Mouse (Mus musculus) 416B (cell line): Measurements from ENCODE around the gene Dclk1.
A peak's percentile ranks its signal among the peaks of the same experiment; 100 is the strongest.

Source experiments
- DNase-seq: peaks from one replicate; pipeline ENCODE4 v3.0.0; 2011; ENCODE audit warnings: low read depth

Gene Dclk1

DNA sequence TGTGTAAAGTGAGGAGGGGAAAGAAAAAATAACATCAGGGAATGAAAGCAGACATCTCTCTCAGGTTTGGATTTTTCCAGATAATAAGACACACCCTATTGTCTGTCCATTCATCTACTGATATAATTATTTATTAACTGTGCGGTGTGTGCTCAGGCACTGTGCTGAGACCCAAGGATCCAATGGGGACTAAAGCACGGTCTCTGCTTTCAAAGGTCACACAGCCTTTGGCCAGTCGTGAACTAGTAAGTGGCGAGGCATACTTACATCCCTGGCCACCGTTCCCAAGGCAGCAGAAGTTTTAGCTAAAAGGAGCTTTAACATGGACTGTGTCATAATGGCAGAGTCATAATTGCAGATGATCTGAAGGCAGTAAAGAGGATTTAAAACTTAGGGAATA lies 273.8 kb downstream of the Dclk1 start:
- no peak for DNase-seq

GRCm38 (mm10) chr3:55517454-55518014 lies 275.4 kb downstream of the Dclk1 start:
- peak; percentile 46 for DNase-seq

GRCm38 (mm10) chr3:55520240-55521180 lies 278.3 kb downstream of the Dclk1 start:
- peak; percentile 71 for DNase-seq

DNA sequence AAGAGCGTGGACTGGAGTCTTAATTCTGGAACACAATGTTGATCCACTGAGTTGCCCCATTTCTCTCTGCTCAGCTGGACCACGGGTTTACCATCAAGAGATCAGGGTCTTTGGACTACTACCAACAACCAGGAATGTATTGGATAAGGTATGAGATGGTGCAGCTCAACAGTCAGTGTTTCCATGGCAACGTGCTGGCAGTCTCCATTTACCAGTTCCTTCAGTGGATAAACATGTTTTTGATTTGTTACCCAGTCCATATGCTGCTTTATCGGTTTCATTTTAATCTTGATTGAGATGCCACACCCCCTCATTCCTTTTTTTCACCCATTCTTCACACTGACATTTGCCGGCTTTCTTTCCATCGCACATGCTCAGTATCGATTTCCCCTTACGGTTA lies 279.6 kb downstream of the Dclk1 start:
- no peak for DNase-seq

DNA sequence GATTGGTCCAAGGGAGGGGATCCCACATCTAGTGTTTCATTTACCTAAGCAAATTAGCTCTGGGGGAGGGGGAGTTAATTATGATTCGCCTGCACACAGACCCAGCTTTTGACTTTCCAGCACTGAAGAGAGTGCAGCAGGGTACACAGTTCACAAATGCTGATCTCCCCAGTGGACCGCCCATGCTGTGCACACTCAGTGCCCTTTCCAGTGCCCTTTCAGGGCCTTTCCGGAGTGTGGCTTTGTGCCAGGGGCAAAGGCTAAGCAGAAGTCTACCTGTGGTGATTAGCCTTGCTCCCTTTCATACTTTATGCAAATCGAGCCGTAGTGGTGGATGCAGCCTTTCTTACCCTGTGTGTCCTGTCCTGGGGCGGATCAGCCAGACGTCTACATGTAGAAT lies 281.1 kb downstream of the Dclk1 start:
- no peak for DNase-seq

- DNase-seq = no peak
Observed at GRCm38 (mm10) chr3:55523735-55524477, 281.7 kb downstream of the Dclk1 start.

GRCm38 (mm10) chr3:55524491-55525195 lies 282.5 kb downstream of the Dclk1 start:
- no peak for DNase-seq

- DNase-seq = no peak
Observed at GRCm38 (mm10) chr3:55526470-55526869, 284.3 kb downstream of the Dclk1 start.

GRCm38 (mm10) chr3:55527566-55527965 lies 285.4 kb downstream of the Dclk1 start:
- DNase-seq = no peak

DNA sequence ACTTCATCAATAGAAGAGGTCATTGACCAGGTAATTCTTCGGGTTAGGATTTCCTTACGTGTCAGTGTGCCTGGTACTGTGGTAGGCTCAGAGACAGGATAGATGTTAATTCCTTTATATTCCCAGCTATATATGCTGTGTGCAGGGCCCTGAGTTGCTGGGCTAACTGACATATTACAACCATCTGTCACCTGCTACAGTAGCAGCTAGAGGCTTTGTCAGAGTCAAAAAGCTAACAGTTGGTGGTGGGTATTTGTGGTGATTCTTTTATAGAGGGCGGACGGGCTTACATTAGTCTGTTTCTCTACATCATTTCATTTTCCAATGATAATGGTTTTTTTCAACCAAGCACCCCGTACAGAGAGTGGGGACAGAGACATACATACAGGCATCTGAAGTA lies 285.8 kb downstream of the Dclk1 start:
- DNase-seq = no peak

DNA sequence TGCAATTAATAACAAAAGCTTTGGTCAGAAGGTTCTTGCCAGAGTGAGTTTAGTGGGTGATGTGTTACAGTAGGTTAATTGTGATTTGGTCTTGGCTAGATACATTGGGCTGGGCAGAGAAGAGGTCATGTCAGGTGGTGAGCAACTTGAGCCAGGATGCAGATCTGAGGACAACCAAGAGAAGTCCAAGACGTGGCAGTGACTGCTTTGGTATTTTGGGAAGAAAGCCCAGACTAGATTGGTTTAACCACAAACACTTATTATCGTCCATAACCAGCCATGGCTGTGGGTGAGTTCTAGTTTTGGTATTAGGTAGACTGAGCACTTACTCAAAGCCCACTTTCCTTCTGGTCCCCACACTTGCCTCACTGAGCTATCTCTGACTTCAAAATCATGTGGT lies 287.2 kb downstream of the Dclk1 start:
- no peak for DNase-seq

DNA sequence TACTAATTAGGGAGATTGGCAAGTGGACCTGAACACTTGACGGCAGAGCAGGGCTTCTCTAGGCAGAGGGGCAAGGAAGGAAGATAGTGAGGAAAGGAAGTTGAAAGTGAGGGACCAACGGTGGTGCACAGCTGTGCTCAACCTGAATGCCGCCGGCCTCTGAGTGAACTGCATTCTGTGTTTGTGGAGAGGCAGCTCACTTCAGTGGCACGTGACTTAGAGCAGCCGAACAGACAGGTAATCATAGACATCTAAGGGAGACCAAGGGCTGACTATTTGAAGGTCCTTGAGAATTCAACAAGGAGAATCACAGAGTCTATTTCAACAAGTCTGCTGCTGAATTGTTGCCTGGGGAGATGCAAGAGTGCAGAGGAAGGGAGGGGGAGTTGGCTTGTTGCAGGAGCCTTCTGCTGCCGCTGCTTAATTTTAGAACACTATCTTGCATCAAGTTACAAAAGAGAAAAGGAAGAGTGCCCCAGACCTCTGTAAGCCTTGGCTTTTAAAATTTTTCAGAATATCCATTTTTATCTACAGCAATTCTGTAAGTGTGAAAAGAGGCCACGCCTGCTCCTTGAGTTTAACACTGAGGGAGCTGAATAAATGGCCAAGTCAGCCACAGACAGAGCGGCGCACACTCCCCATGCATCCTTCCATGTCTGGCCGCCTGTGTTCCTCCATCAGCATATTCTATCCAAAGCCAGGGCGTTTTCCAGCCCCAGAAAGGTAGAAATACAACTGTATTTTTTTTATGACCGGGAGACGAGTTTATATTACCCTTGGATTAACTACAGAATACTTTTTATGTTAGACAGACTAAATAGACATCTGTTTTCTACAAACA lies 289.3 kb downstream of the Dclk1 start:
- no peak for DNase-seq

DNA sequence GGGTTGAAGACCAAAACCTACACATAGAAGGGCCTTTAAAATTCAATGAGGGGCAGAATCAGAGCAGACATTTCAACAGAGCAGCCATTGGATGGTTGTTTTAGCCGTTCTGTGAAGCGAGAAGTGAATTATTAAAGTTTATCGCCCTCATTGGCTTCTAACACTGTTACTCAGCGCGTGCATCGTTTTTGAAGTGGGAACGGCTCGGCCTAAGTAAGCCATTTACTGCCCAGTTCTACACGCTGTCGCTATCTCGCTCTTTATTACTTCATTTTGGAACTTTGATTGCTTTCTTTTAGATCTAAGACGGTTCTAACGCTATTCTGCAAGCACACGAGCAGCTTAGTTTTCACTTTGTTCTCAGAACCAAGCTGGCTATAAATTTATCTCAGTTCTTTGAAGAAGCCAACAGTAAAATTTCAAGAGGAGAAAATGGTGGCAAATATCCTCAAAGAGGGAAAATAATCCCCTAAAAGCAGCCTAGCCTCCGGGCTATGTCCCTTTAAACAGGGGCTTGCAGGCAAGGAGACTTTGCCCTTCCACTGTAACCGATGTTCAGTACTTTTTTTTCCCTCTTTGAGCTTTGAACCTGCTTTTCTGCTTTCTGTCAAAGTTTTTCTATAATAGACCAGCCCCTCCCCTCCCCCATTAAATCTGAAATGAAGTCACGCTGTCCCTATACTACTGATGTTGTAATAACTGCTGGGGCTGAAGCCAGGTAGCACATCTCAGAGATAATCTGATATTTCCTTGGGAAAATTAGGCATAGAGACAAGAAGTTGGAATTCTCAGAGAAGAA lies 290.2 kb downstream of the Dclk1 start:
- no peak for DNase-seq

- peak; percentile 20 for DNase-seq
Observed at GRCm38 (mm10) chr3:55535591-55536200, 293.5 kb downstream of the Dclk1 start.

DNA sequence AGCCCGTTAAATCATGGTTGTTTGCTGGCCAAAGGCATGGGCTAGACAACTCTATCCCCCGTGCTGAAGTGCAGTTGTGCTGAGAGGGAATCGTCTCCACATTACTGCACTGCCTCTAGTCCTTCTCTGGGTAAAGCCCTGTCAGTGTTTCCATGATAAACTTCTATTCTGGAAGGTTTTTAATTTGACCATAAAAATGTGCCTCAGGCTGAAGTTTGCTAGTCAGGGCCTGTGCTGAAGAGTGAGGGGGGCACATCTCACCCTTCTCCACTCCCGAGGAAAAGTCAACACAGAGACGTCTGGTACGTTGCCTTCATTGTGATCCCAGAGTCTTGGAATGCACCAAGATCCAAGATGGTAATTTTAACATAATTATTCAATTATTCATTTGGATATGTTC lies 294.7 kb downstream of the Dclk1 start:
- DNase-seq = no peak

DNA sequence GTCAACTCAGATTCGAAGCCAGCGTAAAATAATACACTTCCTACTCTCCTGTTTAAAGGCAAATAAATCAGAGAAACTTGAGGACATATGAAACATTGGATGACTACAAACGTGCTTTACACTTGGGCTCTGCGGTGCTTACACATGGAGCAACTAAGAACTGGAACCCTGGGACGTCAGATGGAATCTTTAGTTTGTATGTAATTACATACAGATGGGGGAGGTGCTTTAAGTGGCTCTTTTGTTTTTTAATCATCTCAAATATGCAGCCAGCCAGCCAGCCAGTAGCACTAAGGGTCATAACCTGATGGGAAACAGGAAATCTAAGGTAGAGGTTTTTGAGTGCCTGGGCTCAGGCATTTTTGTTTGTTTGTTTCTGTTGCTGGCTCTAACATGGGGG lies 295.6 kb downstream of the Dclk1 start:
- no peak for DNase-seq

DNA sequence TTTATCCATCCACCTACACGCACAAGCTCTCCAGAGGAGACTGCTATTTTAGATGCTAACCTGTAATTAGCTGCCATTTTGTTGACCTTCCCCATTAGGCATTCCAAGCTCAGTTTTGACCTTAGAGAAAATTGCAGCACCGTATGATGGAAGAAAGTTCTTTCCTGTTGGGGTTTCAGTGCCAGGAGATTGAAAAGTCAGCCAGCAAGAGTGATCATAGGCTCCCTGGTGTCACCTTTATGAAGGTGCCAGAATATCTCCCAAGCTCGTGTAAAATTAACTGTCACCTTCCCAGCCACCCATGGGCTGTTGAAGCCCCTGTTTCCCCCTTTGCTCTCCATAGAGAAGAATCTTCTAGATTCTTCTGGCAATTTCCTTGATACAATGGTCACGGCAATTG lies 297.2 kb downstream of the Dclk1 start:
- DNase-seq = no peak

DNA sequence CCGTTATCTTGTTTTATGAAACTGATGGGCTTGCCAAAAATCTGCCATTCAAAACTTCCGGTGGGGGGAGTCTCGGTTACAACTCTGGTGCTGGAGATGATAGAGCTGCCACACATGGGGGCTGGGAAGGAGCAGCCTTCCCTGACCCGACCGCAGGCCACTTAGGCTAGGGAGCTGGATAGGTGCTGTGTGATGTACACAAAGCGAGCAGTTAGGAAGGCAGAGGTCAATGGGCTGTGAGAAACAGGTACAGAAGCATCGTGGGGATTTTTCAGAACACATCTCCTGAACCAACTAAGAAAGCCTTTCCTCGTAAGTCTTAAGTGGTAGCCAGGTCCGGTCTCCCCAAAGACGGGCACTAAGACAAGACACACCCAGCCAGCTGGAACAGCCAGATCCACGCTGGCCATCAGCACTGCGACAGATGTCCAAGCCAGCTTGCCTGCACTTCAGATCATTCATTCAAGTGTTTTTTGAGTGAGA lies 297.7 kb downstream of the Dclk1 start:
- no peak for DNase-seq

GRCm38 (mm10) chr3:55540406-55541140 lies 298.4 kb downstream of the Dclk1 start:
- no peak for DNase-seq
